Mouse (Mus musculus) left cerebral cortex, postnatal 36 days (tissue): ENCODE data around the gene Rpl35a. TPM values are rescaled to one million over a fixed set of nuclear protein-coding genes. Genes with fewer than 3 reads are reported as not detected.
A peak's percentile ranks its signal among the peaks of the same experiment; 100 is the strongest.
"Not testable (repeated sequence)": the region's sequence is repeated elsewhere in the genome, so short reads cannot be mapped to it uniquely, and the experiment has no call there.

Experiments
- DNase-seq, 2 experiments: peaks; one replicate each; pipeline ENCODE4 v3.0.0; 2021 to 2022; ENCODE audit warnings: low spot score in 2 of 2, mixed read lengths in 1 of 2
- intact Hi-C: fragments of 180-260 bp; cut with DNase I; formaldehyde crosslinking; loops from one replicate; pipeline ENCODE4 v1.15.1; 2025
- total RNA-seq, 2 experiments: library from RNA; stranded (reverse); gene quantifications; 2 replicates each; pipeline ENCODE4 v1.2.3; 2021

Gene Rpl35a
- total RNA-seq, 2 experiments from 2014 or later = 266 to 277 TPM

GRCm38 (mm10) chr16:33053141-33053540 lies 3.1 kb upstream of the Rpl35a start:
- intact Hi-C loops = no loop called here

GRCm38 (mm10) chr16:33054927-33055326 lies 1.3 kb upstream of the Rpl35a start:
- DNase-seq, intact Hi-C loops: not testable (repeated sequence)

More at GRCm38 (mm10) chr16:33053141-33053540, 3.1 kb upstream of the Rpl35a start:
- DNase-seq = no peak

DNA sequence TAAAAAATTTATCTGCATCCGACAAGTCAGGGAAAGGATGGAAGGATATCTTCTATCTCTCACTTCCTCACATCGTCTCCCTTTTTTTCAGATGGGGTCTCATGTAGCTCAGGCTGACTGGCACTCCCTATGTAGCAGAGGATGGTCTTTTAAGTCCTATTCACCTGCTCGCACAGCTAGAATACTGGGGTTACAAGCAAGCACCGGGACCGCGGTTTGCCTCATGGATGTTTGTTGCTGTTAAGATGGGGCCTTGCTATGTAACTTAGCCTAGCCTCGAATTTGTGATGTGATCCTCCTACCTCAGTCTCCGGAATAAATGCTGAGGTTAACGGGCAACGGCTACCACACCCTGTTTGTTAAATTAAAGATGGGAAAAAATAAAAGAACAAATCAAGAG lies 598 bp upstream of the Rpl35a start:
- intact Hi-C loops = no loop called here
- peak in 1 of 2 experiments; percentile 4 for DNase-seq

- DNase-seq = peak in 1 of 2 experiments; percentile 7
- intact Hi-C loops = no loop called here
Measured at GRCm38 (mm10) chr16:33056786-33057185, 533 bp downstream of the Rpl35a start.

GRCm38 (mm10) chr16:33058033-33058432 lies 1.8 kb downstream of the Rpl35a start:
- DNase-seq = no peak
- intact Hi-C loops = no loop called here

GRCm38 (mm10) chr16:33058656-33059055 lies 2.4 kb downstream of the Rpl35a start:
- DNase-seq, intact Hi-C loops: not testable (repeated sequence)

DNA sequence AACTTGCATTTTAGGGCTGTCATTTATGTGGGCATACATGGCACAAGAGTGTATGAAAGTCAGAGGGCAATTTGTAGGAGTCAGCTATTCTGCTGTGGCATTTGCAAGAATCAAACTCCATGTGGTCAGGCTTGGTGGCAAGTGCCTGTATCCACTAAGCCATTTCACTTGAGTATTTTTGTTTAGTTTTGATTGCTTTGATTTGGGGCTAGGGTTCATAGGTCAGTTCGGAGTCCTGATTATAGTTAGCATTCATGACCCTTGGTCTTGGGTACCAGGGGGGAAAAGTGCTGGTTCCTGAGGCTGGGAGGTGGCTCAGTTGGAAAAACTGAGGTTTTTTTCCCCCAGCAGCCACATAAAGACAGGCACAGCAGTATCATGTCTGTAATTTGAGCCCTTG lies 3.2 kb downstream of the Rpl35a start:
- DNase-seq = no peak
- intact Hi-C loops = no loop called here

- intact Hi-C loops = no loop called here
- DNase-seq = no peak
Measured at GRCm38 (mm10) chr16:33060926-33061325, 4.7 kb downstream of the Rpl35a start.

- DNase-seq = no peak
- intact Hi-C loops = no loop called here
Measured at GRCm38 (mm10) chr16:33061400-33061799, 5.1 kb downstream of the Rpl35a start.

GRCm38 (mm10) chr16:33062024-33062681 lies 5.9 kb downstream of the Rpl35a start, which contains the start of gene Lmln:
TSS of gene Lmln (plus strand) at chr16:33062521.
- DNase-seq = peak; percentile 89 to 93
- intact Hi-C loops = no loop called here

- intact Hi-C loops = no loop called here
- DNase-seq = peak in 1 of 2 experiments; percentile 63
Measured at GRCm38 (mm10) chr16:33062682-33063131, 6.5 kb downstream of the Rpl35a start.

- intact Hi-C loops = no loop called here
Measured at GRCm38 (mm10) chr16:33063267-33063666, 7.0 kb downstream of the Rpl35a start.

DNA sequence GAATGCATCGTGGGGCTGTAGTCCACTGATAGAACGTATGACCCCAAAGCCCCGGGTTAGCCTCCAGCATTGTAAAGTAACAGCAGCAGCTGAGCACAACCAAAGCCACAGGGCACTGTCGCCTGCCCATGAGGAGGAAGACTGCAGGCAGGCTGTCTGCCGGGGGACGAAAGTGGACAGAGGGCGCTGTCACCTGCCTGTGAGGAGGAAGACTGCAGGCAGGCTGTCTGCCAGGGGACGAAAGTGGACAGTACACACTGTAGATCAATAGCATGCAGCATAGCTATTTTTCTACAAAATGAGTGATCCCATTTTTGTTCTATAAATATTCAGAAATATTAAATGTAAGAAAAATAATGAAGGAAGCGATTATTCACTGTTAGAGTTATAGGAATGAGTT lies 8.4 kb downstream of the Rpl35a start:
- intact Hi-C loops = no loop called here
- DNase-seq = no peak

More at GRCm38 (mm10) chr16:33063267-33063666, 7.0 kb downstream of the Rpl35a start:
- DNase-seq = no peak

DNA sequence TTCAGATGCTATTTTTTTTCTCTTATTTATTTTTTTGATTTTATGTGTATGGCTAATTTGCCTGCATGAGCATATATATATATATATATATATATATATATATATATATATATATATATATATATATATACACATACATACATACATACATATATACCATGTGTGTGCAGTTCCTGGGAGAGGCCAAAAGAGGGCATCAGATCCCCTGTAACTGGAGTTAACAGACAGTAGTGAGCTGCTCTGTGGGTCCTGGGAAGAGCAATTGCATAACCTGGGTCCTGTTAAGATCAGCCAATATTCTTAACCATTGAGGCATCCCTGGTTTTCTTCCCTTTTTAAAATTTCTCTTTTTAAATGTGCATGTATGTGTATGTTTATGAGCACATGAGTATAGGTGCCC lies 14.7 kb downstream of the Rpl35a start:
- intact Hi-C loops = no loop called here
- DNase-seq = no peak

- DNase-seq = no peak
- intact Hi-C loops = no loop called here
Measured at GRCm38 (mm10) chr16:33072871-33073557, 16.8 kb downstream of the Rpl35a start.

- intact Hi-C loops = no loop called here
- DNase-seq = no peak
Measured at GRCm38 (mm10) chr16:33074967-33075366, 18.7 kb downstream of the Rpl35a start.

- intact Hi-C loops = no loop called here
Measured at GRCm38 (mm10) chr16:33076078-33076477, 19.8 kb downstream of the Rpl35a start.

GRCm38 (mm10) chr16:33077069-33077627 lies 20.9 kb downstream of the Rpl35a start:
- intact Hi-C loops = no loop called here
- no peak for DNase-seq

More at GRCm38 (mm10) chr16:33076078-33076477, 19.8 kb downstream of the Rpl35a start:
- no peak for DNase-seq

DNA sequence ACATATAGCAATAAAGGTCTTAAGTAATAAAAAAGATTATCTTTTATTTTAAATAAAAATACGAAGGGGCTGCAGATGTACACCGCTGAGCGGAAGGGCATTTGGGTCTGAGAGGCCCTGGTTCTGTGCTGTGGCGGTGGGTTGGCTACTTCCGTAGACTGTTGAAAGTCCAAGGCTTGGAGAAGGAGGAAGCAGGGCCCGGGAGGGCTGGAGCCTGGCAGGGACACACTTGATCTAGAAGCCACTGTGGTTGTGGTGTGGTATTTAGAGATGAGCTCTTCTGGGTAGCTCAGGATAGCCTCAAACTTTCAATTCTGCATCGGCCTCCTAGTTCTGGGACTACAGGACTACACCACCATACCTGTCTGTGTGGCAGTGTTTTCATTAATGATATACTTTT lies 23.8 kb downstream of the Rpl35a start:
- DNase-seq = no peak
- intact Hi-C loops = no loop called here

DNA sequence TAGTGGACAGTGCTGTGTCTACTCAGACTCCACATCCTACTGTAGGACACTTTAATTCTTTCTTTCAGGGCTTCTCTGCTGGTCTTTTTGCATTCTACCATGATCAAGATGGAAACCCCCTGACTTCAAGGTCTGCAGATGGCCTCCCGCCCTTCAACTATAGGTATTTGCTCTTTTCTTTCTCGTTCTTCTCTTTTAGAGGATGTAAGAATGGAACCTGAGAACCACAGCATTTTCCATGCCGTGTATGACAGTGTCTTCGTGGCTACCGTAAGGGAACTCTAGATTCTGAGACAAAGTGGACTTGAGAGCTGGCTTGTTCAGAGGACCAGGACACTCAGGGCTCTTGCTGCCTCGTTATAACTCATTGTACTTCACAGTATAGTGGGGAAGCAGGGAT lies 26.7 kb downstream of the Rpl35a start:
- intact Hi-C loops = no loop called here
- DNase-seq = no peak

GRCm38 (mm10) chr16:33083996-33084395 lies 27.7 kb downstream of the Rpl35a start:
- intact Hi-C loops = no loop called here
- DNase-seq = no peak
